Mouse (Mus musculus): ENCODE results near the gene Pde3a.
"Not testable (repeated sequence)": the region's sequence is repeated elsewhere in the genome, so short reads cannot be mapped to it uniquely, and the experiment has no call there.

Pde3a gene

DNA sequence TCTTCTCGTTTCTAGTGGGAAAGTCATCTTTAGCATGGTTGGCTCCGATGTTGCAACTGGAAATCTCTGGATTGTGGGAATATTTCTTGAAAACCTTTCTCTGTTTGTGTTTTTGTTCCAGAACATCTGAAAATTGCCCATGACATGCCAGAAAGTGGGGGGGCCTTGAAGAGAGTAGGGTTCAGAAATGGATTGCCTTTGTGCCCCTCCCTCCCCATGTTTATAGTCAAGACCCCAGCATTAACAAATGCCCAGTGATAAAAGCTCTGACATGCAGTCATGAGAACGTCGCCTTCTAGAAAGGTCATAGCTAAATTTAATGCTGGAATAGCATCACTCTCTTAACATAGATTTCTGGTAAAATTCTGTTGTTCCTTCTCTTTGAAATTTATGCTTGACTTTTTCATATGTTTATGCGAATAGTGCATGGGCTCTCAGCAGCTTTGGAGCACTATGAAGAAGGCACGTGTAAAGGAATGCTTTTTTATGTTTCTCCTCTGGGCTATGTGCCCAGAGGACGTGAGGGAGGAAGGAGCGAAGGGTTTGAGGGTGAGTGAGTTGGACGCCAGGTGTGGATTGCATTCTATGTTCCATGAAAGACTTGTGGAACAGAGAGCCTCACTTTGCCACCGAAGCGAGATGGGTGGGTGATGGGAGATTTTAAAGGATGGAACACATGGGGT, 19.0 kb downstream of the Pde3a start:
- no peak for DNase-seq (ENCODE audit: low read depth, low spot score)

DNA sequence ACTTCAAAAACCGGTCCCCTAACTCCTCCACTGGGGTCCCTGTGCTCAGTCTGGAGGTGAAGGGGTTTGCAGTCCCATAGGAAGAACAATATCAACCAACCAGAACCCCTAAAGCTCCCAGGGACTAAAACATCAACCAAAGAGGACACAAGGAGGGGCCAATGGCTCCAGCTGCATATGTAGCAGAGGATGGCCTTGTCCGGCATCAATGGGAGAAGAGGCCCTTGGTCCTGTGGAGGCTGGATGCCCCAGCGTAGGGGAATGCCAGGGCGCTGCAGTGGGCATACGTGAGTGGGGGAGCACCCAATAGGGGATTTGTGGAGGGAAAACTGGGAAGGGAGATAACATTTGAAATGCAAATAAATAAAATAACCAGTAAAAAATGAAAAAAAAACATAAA, 19.8 kb downstream of the Pde3a start:
- no peak for DNase-seq (ENCODE audit: low read depth, low spot score)

DNA sequence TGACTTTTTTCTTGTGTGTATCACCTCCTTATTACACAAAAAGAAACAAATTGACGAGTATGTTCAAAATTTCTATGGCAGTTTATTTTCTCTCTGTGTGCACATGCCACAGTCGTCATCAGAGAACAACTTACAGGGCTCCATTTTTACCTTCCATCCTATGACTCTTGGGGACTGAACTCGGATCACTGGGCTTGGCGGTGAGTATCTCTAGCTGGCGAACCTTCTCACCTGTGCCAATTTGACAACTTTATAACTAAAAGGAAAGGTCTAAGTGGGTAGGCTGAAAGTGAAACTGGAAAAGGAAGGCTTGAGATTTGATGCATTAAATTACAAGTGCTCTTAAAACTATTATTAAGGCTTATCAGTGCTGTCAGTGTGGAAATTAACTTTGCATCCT, 22.1 kb downstream of the Pde3a start:
- no peak for DNase-seq (ENCODE audit: low read depth, low spot score)

DNA sequence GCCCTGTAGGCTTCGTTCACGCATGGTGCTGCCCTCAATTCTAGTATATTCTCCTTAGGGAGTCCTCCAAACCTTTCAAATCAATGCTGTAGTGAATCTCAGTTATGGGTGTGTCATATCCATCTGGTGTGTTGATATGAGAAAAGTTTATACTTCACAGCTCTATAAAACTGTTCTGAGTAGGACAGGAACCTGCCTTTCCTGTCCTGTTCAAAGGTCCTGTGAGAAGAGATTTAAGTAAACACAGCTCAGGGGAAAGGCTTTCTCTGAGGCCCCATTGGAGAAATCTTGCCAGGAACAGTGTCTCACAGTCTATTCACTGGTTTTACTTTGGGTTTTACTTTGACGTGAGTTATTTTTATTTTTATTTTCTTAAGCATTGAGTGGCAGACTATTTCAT, 22.5 kb downstream of the Pde3a start:
- DNase-seq (ENCODE audit: low read depth, low spot score): no peak

DNA sequence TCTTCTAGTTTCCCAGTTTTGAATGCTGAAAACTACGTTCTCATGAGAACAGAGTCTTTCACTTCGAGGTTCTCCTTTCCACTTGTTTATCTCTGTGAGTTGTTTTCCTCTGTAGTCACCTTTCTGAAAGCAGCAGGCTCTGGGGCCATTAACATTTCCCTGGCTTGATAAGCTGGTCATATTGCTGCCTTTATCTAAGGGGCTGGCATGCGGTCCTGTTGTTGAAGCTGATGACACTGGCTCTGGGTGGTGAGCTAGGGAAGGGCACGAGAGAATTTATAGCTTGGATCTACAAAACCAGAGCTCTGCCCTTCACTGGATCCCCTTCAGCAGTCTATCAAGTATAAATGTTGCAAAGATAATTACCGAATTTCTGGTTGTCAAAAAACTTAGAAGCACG, 24.6 kb downstream of the Pde3a start:
- no peak for DNase-seq (ENCODE audit: low read depth, low spot score)

DNA sequence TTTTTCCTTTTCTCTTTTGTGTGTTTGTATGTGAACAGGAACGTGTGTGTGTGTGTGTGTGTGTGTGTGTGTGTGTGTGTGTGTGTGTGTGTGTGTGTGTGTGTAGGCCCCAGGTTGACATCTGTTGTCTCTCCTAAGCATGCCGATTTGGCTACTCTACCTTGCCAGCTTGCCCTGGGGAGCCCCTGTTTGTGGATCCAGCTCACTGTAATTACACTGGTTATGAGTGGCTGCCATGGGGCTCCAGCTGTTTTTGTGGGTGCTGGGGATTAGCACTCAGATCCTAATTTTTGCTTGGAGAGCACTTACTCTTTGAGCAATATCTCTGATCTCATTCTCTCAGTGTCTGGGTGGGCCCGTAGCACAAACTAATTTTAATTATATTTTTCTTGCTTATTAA, 32.6 kb downstream of the Pde3a start:
- no peak for DNase-seq (ENCODE audit: low read depth, low spot score)

DNA sequence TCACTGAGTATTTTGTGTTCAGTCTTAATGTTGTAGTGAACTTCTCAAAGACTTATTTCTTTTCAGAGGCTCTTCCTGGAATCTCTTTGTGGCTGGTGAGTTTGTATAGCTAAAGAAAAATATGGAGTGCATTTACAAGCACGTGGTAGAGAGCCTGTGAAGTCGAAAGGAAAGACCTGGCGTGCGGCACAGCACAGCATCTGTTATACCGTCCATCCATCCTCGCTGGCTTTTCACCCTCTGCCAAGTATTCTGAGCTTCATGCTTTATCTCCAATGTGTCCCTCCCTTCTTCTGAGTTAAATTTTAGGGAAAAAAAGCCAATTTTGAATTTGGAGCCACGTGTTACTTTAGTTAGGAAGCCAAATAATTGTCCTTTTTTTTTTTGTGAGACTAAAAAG, 33.7 kb downstream of the Pde3a start:
- no peak for DNase-seq (ENCODE audit: low read depth, low spot score)

DNA sequence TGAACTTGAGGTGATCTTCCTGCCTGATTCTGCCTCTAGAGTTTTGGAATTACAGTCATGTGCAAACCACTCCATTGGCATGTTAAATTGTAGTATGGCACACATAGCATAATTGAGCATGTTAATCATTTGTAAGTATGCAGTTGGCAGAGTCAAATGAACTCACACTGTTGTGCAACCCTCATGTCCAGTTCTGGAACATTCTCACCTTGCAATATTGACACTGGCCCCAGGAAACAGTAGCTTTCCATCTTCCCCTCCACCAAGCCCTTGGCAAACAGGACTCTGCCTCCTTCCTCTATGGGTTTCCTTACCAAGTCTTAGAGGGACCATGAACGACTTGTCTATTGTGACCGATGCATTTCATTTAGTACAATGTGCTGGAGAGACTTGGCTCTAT, 42.1 kb downstream of the Pde3a start:
- no peak for DNase-seq (ENCODE audit: low read depth, low spot score)

DNA sequence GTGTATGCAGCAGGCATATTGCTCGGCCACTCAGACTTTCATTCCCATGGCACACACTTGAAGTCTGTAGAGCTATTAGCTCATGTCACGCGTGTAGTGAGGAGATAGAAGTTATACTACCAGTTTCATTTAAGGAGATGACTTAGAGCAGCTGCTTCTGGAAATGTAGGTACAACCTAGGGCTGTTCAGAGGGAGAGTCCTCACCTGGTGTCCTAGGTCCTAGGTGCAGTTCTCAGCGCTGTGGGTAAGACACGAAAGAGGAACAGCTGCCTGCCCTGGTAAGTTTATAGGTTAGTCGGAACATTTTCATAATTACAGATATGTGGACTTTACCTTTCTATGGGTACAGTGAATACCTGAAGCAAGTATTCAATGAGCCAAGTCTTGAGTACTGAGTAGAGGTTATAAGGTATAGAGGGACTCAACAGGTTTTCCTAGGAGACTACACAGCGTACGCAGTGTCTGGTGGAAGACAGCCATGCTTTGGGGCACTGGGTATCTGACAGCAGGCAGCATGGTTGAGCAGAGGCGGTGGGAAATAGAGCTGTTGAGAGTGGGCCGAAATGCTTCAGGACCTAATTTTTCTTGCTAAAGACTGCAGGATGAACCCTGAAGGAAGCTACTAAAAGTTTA, 43.9 kb downstream of the Pde3a start:
- no peak for DNase-seq (ENCODE audit: low read depth, low spot score)

DNA sequence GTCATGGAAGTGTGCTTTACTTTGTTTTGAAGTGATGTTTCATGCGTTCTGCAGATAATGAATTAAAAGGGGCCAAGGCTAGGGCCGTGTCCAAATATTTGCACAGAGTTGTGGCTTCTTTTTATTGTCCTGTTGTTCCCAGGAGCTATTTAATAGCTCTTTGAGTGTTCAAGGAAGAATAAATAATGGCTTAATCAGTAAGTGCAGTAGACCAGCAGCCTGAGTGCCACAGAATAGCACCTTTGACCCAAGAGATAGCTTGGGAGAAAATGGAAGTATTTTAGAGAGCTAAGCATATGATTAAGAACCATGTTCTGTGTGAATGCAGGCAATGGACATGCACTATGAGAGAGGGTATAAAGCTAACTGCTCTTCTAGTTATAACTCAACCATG, 44.4 kb downstream of the Pde3a start:
- no peak for DNase-seq (ENCODE audit: low read depth, low spot score)

DNA sequence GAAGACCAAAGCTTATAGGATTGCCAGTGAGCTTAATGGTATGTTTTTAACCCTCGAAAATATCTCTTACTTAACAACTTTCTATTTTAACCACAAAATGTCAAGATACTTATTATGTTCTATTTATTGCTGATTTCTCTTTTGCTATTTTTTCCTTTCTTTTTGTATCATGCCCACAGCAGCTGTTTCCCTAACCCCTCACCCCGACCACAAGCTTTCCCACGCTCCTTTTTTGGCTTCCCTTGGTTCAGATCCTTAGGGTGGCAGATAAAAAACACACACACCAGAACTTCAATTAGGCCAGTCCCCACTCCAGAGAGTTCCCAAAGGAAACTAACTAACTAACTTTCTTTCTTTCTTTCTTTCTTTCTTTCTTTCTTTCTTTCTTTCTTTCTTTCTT, 46.2 kb downstream of the Pde3a start:
- no peak for DNase-seq (ENCODE audit: low read depth, low spot score)

DNA sequence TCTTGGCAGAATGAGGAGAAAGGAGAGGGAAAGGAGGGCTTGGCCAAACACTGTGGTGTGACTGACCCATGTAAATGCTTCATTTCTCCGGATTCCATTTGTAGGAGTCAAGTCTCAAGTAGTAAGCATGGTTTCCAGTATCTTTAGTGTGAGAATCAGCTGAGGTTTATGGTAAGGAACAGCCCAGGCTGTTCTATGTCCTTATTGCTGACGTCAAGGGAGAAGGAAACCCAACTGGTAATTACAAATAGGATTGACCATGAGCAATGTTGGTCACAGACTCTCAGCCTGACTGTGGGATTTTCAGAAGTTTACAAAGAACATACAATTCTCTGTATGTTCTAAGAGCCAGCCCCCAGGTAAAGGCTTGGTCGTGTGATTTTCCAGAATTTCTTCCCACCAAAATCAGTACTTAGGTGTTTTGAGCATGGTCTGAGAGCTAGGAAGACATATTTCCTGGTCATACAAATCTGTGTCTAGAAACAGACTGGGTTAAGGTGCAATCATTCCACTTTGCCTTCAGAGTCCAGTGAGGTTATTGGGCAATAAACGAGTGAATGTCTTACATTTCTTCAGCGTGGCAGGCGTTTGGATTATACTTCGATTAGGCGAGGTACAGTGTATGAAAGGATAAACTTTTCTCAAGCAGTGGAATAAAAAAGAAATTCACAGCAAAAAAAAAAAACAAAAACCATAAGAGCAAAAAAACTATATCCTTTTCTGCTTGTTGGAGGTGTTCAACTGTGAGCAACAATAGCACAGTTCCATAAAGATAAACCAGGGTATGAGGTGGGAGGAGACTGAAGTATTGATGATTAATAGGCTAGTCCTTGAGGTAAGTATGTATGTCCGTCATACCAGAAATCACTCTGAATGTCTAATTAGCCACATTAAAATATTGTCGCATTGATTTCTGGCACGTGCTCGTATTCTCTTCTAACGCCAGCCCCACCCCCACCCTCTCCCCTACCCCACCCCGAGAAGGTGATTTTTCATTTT, 53.0 kb downstream of the Pde3a start:
- DNase-seq (ENCODE audit: low read depth, low spot score): no peak

DNA sequence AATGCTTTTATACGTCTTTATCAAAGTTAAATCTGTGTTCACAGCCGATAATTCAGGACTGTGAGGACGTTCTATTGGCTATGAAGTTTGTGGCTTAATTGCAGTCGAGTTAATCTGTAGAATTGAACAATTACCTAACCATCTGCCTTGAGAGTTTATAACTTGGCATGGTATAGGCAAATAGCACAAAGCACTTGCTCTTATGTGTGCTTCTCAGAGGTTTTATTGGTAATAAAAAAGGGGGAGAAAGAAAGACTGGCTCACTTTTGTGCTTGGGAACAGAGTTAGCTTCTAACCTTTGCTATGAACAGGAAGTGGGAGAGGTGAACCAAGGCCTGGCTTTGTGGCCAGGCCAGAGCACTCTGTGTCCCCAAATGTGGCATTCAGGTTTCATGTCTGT, 53.8 kb downstream of the Pde3a start:
- DNase-seq (ENCODE audit: low read depth, low spot score): no peak

DNA sequence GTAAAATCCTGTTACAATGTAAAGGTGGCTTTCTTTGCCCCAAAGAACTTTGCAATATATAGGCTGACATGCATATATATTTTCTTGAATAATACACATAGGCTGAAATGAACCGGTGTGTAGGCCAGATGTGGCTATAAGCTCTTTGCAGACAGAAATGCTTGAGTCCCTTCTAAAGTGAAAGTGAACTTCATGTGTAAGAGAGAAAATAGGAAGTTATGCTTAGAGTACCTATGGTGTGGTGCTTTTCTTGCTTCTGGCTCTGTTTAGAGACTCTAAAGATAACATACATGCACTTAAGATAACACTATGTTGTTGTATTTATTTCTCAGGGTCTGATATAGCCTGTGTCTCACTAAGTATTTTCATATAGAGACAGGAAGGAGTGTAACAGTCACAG, 58.3 kb downstream of the Pde3a start:
- no peak for DNase-seq (ENCODE audit: low read depth, low spot score)

DNA sequence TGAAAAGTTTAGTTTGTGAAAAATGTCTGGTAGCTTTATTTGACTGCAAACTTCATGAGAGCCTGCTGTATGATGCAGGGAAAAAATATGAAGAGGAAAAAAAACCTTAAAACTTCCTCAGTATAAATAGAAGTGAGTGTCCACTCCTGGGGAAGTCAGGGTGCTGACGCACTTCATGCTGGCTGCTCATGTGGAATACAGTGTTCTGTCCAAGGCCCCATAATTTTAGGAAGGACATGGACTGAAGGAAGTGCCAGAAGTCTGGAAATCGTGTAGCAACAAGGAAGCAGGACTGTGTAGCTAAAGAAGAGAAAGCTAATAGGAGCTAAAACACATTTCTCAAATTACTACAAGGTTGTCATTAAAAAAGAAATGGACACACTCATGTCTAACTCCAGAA, 59.4 kb downstream of the Pde3a start:
- DNase-seq (ENCODE audit: low read depth, low spot score): no peak

DNA sequence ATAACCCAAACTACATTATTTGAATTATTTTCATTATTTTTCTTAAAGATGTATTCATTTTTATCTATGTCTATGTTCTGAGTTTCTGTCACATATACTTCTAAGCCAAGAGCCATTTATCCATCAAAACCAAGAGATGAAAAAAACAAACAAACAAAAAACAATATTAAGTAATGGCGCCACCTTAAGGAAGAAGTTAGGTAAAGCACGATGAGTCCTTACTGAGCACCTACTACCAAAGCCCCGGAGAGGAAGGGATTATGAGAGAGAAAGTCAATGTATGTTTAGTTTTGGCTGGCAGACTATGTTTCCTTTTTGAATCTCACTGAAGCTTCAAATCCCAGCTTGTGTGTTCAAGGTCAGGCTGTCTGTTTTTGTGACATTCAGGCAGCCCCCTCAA, 60.8 kb downstream of the Pde3a start:
- DNase-seq (ENCODE audit: low read depth, low spot score): no peak

DNA sequence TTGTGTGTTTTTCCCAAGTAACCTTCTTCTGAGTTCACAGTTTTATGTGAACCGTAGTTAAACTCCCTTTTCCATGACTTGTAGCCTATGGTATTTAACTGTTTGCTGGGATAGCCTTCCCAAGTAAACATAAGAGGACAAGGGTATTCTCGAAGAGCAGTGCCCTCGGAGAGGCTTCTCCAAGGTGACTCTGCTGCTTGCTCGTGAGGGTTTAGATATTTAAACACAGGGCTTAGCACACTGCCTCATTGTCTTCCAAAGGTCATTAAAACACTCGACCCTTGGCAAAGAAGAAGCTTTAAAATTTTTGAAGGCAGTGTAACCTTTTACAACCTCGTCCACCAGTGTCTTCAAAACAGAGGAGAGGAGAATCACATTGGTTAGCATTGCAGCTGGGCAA, 61.3 kb downstream of the Pde3a start:
- no peak for DNase-seq (ENCODE audit: low read depth, low spot score)

DNA sequence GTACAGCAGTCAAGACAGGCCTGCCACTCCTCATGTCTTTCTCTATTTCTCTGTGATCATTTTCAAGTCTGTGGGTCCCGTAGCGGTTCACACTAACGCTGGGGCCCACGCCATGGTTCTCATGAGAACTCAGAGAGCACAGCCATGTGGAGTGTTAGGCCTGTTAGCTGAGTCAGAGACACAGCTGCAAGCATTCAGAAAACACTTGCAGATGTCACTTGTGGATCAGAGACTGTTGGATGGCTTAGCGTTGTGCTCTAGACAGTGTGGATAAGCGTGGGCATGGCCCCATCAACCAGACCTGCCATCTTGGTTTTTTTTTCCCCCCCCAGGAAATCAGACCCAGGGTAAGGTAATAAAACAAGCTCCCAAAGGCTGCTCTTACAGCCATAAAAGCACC, 62.5 kb downstream of the Pde3a start:
- DNase-seq (ENCODE audit: low read depth, low spot score): no peak

DNA sequence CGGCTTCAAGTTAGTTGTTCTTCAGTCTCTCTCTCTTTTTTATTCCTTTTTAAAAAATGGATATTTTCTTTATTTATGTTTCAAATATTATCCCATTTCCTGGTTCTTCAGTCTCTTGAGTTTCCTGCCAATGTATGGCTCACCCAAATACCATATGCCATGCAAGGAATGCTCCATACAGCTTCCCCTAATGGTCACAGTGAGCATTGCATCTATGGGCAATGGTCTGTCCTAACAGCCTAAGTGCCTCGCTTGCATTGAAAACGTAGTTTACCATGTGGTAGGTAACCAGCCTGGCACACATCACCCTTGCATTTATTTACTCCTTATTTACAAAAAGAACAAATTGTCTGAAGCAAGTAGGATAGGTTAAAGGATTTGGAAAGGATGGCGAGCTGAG, 64.0 kb downstream of the Pde3a start:
- no peak for DNase-seq (ENCODE audit: low read depth, low spot score)

DNA sequence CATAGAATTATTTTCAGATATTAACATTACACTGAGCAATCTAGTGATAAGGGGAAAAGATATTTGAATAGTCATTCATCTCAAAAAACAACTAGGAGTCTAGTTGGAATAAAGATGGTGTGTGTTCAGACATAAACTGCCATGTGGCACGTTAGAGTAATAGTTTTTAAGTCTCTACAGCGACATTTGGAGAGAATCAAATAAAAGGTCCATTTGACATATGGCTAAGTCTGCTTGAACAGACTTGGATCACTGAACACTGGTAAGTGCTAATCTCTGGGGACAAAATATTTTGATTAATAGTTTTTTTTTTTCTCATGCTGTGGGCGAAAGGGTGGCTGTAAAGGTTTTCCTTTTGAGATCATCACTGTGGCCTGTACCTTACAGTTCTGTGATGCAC, 69.4 kb downstream of the Pde3a start:
- DNase-seq (ENCODE audit: low read depth, low spot score): no peak

DNA sequence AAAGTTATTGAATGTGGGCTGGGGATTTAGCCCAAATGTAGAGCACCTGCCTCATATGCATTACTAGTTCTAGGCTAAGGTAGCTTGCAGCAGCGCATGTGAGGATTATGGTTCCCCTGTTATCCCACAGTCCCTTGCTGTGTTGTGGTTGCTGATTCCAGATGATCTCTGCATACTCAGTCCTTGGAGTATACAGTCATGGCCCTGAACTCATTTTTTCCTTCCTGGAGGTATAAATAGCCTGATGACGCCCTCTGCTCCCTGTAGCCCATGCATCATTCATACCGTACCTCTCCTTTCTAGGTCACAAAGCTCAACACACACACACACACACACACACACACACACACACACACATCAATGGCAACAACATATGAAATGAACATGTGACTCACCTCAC, 72.2 kb downstream of the Pde3a start:
- DNase-seq (ENCODE audit: low read depth, low spot score): no peak

DNA sequence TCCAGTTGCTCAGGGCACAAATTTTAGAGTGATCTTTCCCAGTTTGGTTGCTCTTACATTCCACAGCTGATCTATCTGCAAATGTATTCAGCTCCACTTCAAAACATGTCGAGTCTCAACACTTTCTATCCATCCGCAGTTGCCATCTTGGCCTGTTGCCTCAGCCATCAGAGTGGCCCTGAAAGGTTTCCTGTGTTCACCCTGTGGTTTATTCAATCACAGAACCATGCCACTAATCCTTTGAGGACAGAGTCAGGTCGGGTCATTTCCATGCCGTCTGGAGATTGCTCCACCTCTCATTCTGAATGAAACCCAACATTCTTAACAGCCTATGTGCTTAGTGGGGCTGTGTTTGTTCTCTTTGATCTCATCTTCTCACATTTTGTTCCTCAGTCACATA, 73.9 kb downstream of the Pde3a start:
- no peak for DNase-seq (ENCODE audit: low read depth, low spot score)

DNA sequence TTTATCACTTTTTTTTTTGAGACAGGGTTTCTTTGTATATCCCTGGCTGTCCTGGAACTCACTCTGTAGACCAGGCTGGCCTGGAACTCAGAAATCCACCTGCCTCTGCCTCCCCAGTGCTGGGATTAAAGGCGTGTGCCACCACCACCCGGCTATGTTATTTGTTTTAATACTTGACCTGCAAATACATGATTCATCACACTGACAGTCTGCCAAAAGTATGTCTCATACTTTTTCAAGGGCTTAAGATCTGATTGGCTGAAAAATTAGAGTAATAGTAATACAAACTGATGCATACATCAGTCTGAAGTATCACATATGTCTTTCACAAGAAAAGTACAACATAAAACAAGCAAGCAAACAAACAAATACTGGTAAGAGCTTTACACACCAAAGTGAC, 78.1 kb downstream of the Pde3a start:
- DNase-seq (ENCODE audit: low read depth, low spot score): not testable (repeated sequence)

Measured in CD4-positive, CD25-positive, alpha-beta regulatory T cell, adult 2 months (primary cell).